Mouse (Mus musculus) T-helper 17 cell (primary cell): ENCODE results near the gene Dpm2.

ENCODE experiments used
- in situ Hi-C, 2 experiments: fragments of 300-600 bp; cut with MboI, MseI; formaldehyde crosslinking; loops; 1 replicate in 1 of 2; 2 replicates in 1 of 2; pipeline ENCODE4 v1.15.1; 2025; ENCODE audit warnings: high pct_unique_total_duplicates in 2 of 2

The Dpm2 gene

GRCm38 (mm10) chr2:32546951-32547350 is 23.7 kb upstream of the Dpm2 start:
- in situ Hi-C loops: loop anchor here in 1 of 2 experiments (5.0 kb wide), 1 partner anchor 55 kb away; no protein-coding TSS in a partner anchor

GRCm38 (mm10) chr2:32547380-32547779 is 23.3 kb upstream of the Dpm2 start:
- in situ Hi-C loops: loop anchor here in 1 of 2 experiments (5.0 kb wide), 1 partner anchor 55 kb away; no protein-coding TSS in a partner anchor

- in situ Hi-C loops: loop anchor here in 1 of 2 experiments (5.0 kb wide), 1 partner anchor 56 kb away; no protein-coding TSS in a partner anchor
Measured at GRCm38 (mm10) chr2:32547964-32548739, 22.5 kb upstream of the Dpm2 start.

- in situ Hi-C loops: loop anchor here in 1 of 2 experiments (5.0 kb wide), 1 partner anchor 57 kb away; no protein-coding TSS in a partner anchor
Measured at GRCm38 (mm10) chr2:32549171-32549570, 21.5 kb upstream of the Dpm2 start.

- in situ Hi-C loops: loop anchor here in 1 of 2 experiments (5.0 kb wide), 1 partner anchor 57 kb away; no protein-coding TSS in a partner anchor
Measured at GRCm38 (mm10) chr2:32549764-32550163, 20.9 kb upstream of the Dpm2 start.

GRCm38 (mm10) chr2:32551236-32551635 is 19.4 kb upstream of the Dpm2 start:
- in situ Hi-C loops: no loop called here

- in situ Hi-C loops: no loop called here
Measured at GRCm38 (mm10) chr2:32553592-32554148, 17.0 kb upstream of the Dpm2 start.

GRCm38 (mm10) chr2:32555484-32555883 is 15.2 kb upstream of the Dpm2 start:
- in situ Hi-C loops: no loop called here

- in situ Hi-C loops: no loop called here
Measured at GRCm38 (mm10) chr2:32556019-32556418, 14.6 kb upstream of the Dpm2 start.

- in situ Hi-C loops: no loop called here
Measured at GRCm38 (mm10) chr2:32559570-32559969, 11.1 kb upstream of the Dpm2 start.

GRCm38 (mm10) chr2:32566536-32567063 is 4.1 kb upstream of the Dpm2 start:
- in situ Hi-C loops: loop anchor here (5.0 kb wide), 2 partner anchors 79 to 164 kb away; no protein-coding TSS in a partner anchor

GRCm38 (mm10) chr2:32568149-32568548 is 2.5 kb upstream of the Dpm2 start:
- in situ Hi-C loops: loop anchor here (5.0 kb wide), 2 partner anchors 81 to 166 kb away; no protein-coding TSS in a partner anchor

- in situ Hi-C loops: loop anchor here (5.0 kb wide), 2 partner anchors 82 to 167 kb away; no protein-coding TSS in a partner anchor
Measured at GRCm38 (mm10) chr2:32568941-32569340, 1.7 kb upstream of the Dpm2 start.

GRCm38 (mm10) chr2:32572196-32572595 is 1.5 kb downstream of the Dpm2 start:
- in situ Hi-C loops: no loop called here

- in situ Hi-C loops: no loop called here
Measured at GRCm38 (mm10) chr2:32574497-32574896, 3.8 kb downstream of the Dpm2 start, which contains the start of gene Pip5kl1. TSS of gene Pip5kl1 (plus strand) at chr2:32574797.

GRCm38 (mm10) chr2:32574901-32575585 is 4.4 kb downstream of the Dpm2 start:
- in situ Hi-C loops: loop anchor here in 1 of 2 experiments (5.0 kb wide), 1 partner anchor 37 kb away; no protein-coding TSS in a partner anchor

- in situ Hi-C loops: loop anchor here in 1 of 2 experiments (5.0 kb wide), 1 partner anchor 37 kb away; no protein-coding TSS in a partner anchor
Measured at GRCm38 (mm10) chr2:32575586-32576160, 5.0 kb downstream of the Dpm2 start, which contains the start of gene 9430097D07Rik. TSS of gene 9430097D07Rik (minus strand) at chr2:32575684.

- in situ Hi-C loops: loop anchor here in 1 of 2 experiments (5.0 kb wide), 1 partner anchor 36 kb away; no protein-coding TSS in a partner anchor
Measured at GRCm38 (mm10) chr2:32576532-32576931, 5.9 kb downstream of the Dpm2 start.

GRCm38 (mm10) chr2:32578146-32579046 is 7.7 kb downstream of the Dpm2 start:
- in situ Hi-C loops: loop anchor here in 1 of 2 experiments (5.0 kb wide), 1 partner anchor 34 kb away; no protein-coding TSS in a partner anchor
